Mouse (Mus musculus) heart, adult 2 months (tissue): ENCODE measurements at regions not wholly inside any gene's neighbourhood (a gene's known extent, or its start where the extent isn't known, plus 50 kb on each side); places are given as distances from the start of the nearest gene placed in this dataset.

Source experiments
- DNase-seq, 2 experiments: peaks; one replicate each; pipeline ENCODE4 v3.0.0; 2021
- H3K27ac ChIP-seq: fragments of 200-600 bp; 2 replicates; pipeline ENCODE4 v1.8.1; 2022
- H3K27me3 ChIP-seq: fragments of 200-500 bp; 2 replicates; pipeline ENCODE4 v1.6.1; 2012; ENCODE audit warnings: mild to moderate bottlenecking, low read length, inconsistent platforms, mixed read lengths; ENCODE audit not compliant: control insufficient read depth, insufficient read depth
- H3K36me3 ChIP-seq: fragments of 200-500 bp; 2 replicates; pipeline ENCODE4 v1.6.1; 2012; ENCODE audit warnings: low read length, inconsistent platforms; ENCODE audit not compliant: control insufficient read depth, insufficient read depth
- H3K4me1 ChIP-seq: fragments of 200-500 bp; 2 replicates; pipeline ENCODE4 v1.6.1; 2011; ENCODE audit warnings: low read length; ENCODE audit not compliant: control insufficient read depth, insufficient read depth
- H3K4me3 ChIP-seq: fragments of 200-600 bp; 2 replicates; pipeline ENCODE4 v1.8.1; 2022
- H3K79me2 ChIP-seq: fragments of 200-500 bp; replicated peaks from 2 replicates; pipeline ENCODE4 v1.6.1; 2012; ENCODE audit warnings: mild to moderate bottlenecking, inconsistent platforms, low read length, moderate library complexity, mixed read lengths; ENCODE audit not compliant: control insufficient read depth, insufficient read depth
- H3K9ac ChIP-seq: fragments of 200-500 bp; 2 replicates; pipeline ENCODE4 v1.6.1; 2012; ENCODE audit warnings: low read depth, mild to moderate bottlenecking, control low read depth, inconsistent platforms, low read length, mixed read lengths
- CTCF ChIP-seq: fragments of 200-600 bp; IDR thresholded peaks from 2 replicates; pipeline ENCODE4 v1.8.1; 2022; ENCODE audit warnings: antibody characterized with exemption, mild to moderate bottlenecking, moderate library complexity
- EP300 ChIP-seq: fragments of 200-500 bp; IDR thresholded peaks from 2 replicates; pipeline ENCODE4 v1.6.1; 2011; ENCODE audit warnings: low read depth, low read length, control low read depth; ENCODE audit not compliant: insufficient read depth
- POLR2A ChIP-seq: fragments of 200-500 bp; IDR thresholded peaks from 2 replicates; pipeline ENCODE4 v1.6.1; 2011; ENCODE audit warnings: mild to moderate bottlenecking, low read depth, low read length, control low read depth; ENCODE audit not compliant: insufficient read depth
- WGBS: fragments of 180-500 bp; shearing (Covaris S2); methylation state at CpG from one replicate; pipeline ENCODE4 v1.1.7; 2018; 5-methylcytosine and 5-hydroxymethylcytosine counted together
- intact Hi-C: fragments of 180-260 bp; cut with DNase I; formaldehyde crosslinking; loops from one replicate; pipeline ENCODE4 v1.15.1; 2025

DNA sequence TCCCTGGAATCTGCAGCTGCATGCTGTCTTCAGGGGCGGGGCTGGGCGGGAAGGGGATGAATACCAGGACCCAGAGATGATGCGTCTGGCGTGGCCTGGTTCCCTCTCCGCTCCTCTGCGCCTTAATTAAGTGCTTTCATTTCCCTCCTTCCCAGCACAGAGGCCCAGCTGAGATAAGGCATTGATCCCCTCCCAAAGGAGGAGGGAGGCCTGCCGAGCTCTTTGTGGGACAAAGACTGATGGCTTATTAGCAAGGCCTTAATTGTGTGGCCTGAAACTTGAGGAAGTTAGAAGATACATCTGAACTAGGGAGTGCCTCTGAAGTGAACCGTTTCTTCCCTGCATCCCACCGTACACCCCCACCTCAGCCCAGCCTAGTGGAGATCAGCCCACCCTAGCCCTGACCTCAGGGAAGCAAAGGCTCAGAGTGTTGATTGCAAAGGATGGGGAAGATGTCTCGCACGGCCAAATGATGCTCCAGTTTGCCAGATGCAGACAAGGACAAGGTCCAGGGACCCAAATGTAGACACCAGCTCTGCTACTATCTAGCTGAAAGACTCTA, 102.0 kb upstream of the Csf3r start:
- TF ChIP-seq CTCF, result no peak
- TF ChIP-seq POLR2A, result no peak
- no peak for TF ChIP-seq EP300
- DNase-seq, result no peak
- intact Hi-C loops, result no loop called here

DNA sequence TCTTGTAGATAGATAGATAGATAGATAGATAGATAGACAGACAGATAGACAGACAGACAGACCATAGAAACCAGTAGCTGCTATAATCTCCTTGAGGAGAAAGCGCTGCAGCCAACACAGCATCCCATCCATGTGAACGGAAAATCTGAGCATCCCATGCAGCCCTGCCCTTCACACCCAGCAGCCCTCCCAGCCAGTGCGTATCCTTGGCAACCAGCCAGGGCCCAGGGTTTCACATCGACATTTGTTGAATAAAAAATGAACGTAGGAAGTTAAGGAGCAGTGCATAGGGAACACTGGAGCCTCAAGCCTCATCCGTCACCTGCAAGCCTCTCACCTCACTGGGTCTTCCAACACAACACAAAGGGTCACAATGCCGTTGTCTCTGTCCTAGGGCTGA, 101.1 kb upstream of the Csf3r start:
- WGBS, result 38% methylated on average over 7 of the region's 7 CpGs
- H3K79me2 ChIP-seq, result no peaks in the 10 kb centered on the region
- no peaks in the 10 kb centered on the region for H3K36me3 ChIP-seq
- H3K27me3 ChIP-seq, result no peaks in the 10 kb centered on the region
- TF ChIP-seq EP300, result no peak
- TF ChIP-seq POLR2A, result no peak
- TF ChIP-seq CTCF, result no peak
- H3K27ac ChIP-seq, result no peak overlapping the region
- no peak for DNase-seq
- H3K9ac ChIP-seq, result no peak overlapping the region
- H3K4me1 ChIP-seq, result no peaks in the 10 kb centered on the region
- no peak overlapping the region for H3K4me3 ChIP-seq
- intact Hi-C loops, result no loop called here

More for the DNA sequence above, 102.0 kb upstream of the Csf3r start:
- 21% methylated on average over 11 of the region's 11 CpGs for WGBS
- no peaks in the 10 kb centered on the region for H3K4me1 ChIP-seq
- H3K9ac ChIP-seq, result no peak overlapping the region
- H3K4me3 ChIP-seq, result no peak overlapping the region
- no peak overlapping the region for H3K27ac ChIP-seq
- no peaks in the 10 kb centered on the region for H3K27me3 ChIP-seq
- H3K36me3 ChIP-seq, result no peaks in the 10 kb centered on the region
- H3K79me2 ChIP-seq, result no peaks in the 10 kb centered on the region

DNA sequence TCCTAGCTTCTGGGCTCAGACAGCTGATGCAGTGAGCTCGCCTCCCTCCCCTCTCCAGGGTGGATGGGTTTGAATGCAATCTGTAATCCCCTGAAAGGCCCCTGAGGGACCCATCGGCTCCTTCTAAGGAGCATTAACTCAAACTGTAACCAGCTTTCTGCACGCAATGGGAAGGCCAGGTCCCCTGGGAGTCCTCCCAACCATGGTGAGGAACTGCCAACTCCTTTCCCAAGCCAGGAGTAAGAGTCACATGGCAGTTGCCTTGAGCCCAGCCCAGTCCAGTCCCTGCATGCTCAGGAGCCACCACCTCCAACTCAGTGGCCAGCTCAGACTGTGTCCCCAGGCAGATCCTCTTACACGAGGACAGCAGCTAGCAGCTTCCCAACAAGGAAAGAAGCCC, 96.2 kb upstream of the Csf3r start:
- no peaks in the 10 kb centered on the region for H3K79me2 ChIP-seq
- H3K27ac ChIP-seq, result no peak overlapping the region
- intact Hi-C loops, result no loop called here
- DNase-seq, result no peak
- no peaks in the 10 kb centered on the region for H3K36me3 ChIP-seq
- no peak overlapping the region for H3K4me3 ChIP-seq
- H3K9ac ChIP-seq, result no peak overlapping the region
- H3K4me1 ChIP-seq, result no peaks in the 10 kb centered on the region
- TF ChIP-seq POLR2A (no peak), CTCF (no peak), EP300 (no peak)
- 44% methylated on average over 4 of the region's 4 CpGs for WGBS
- H3K27me3 ChIP-seq, result no peaks in the 10 kb centered on the region; the same call in 1 of the 2 replicates

GRCm38 (mm10) chr4:125929122-125929772, 95.1 kb upstream of the Csf3r start:
- H3K9ac ChIP-seq, result no peak overlapping the region
- H3K27me3 ChIP-seq, result no peaks in the 10 kb centered on the region; the same call in 1 of the 2 replicates
- no peaks in the 10 kb centered on the region for H3K79me2 ChIP-seq
- DNase-seq, result no peak
- H3K4me1 ChIP-seq, result no peaks in the 10 kb centered on the region
- intact Hi-C loops, result no loop called here
- H3K4me3 ChIP-seq, result no peak overlapping the region
- no peaks in the 10 kb centered on the region for H3K36me3 ChIP-seq
- 65% methylated on average over 17 of the region's 17 CpGs for WGBS
- TF ChIP-seq EP300, result no peak
- no peak for TF ChIP-seq POLR2A
- no peak for TF ChIP-seq CTCF
- no peak overlapping the region for H3K27ac ChIP-seq

GRCm38 (mm10) chr4:125930764-125931163, 93.6 kb upstream of the Csf3r start:
- Histone ChIP-seq H3K36me3 (no peaks in the 10 kb centered on the region), H3K4me1 (no peaks in the 10 kb centered on the region), H3K27me3 (no peaks in the 10 kb centered on the region; the same call in 1 of the 2 replicates), H3K9ac (no peak overlapping the region), H3K4me3 (no peak overlapping the region), H3K27ac (no peak overlapping the region), H3K79me2 (no peaks in the 10 kb centered on the region)
- intact Hi-C loops, result no loop called here
- TF ChIP-seq EP300, result no peak
- no peak for TF ChIP-seq POLR2A
- TF ChIP-seq CTCF, result no peak
- WGBS, result 61% methylated on average over 10 of the region's 10 CpGs
- DNase-seq, result no peak

DNA sequence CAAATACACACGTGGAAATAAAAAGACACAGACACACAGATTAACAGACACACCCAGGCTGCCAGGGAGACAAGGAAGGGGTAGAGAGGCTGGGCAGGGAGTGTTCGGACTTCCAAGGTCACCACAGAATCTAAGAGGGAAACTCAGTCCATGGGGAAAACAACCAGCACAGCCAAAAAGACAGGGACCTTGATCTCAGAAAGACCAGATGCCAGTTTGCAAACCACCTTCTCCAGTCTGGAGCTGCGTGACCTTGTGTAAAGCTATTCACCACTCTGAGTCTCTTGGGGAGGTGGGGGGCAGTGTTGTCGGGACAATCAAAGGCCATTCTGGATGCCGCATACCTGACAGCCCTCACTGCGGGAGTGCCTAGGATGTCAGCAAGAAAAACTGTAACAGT, 93.0 kb upstream of the Csf3r start:
- Histone ChIP-seq H3K79me2 (no peaks in the 10 kb centered on the region), H3K4me3 (no peak overlapping the region), H3K36me3 (no peaks in the 10 kb centered on the region), H3K9ac (no peak overlapping the region), H3K27ac (no peak overlapping the region), H3K4me1 (no peaks in the 10 kb centered on the region), H3K27me3 (no peaks in the 10 kb centered on the region; the same call in 1 of the 2 replicates)
- intact Hi-C loops, result no loop called here
- DNase-seq, result no peak
- TF ChIP-seq POLR2A, result no peak
- TF ChIP-seq EP300, result no peak
- TF ChIP-seq CTCF, result no peak
- 62% methylated on average over 6 of the region's 6 CpGs for WGBS
